Mouse (Mus musculus) heart, postnatal 0 days (tissue): ENCODE measurements around the gene Pnpla3. TPM values are rescaled to one million over a fixed set of nuclear protein-coding genes. Genes with fewer than 3 reads are reported as not detected.

Experiments
- ATAC-seq: fragments of 200-750 bp; cut with Nextera tagmentation; 2 replicates; pipeline ENCODE4 v1.8.0; 2017; ENCODE audit warnings: low read depth, moderate number of reproducible peaks, moderate library complexity; ENCODE audit not compliant: insufficient read depth
- DNase-seq: peaks from one replicate; pipeline ENCODE4 v3.0.0-alpha.2; 2016; ENCODE audit warnings: low spot score
- H3K27ac ChIP-seq: fragments of 300-500 bp; sonication (generic); 2 replicates; pipeline ENCODE4 v1.5.1; 2014; ENCODE audit warnings: low read depth, mild to moderate bottlenecking
- H3K27me3 ChIP-seq: fragments of 300-500 bp; sonication (generic); 2 replicates; pipeline ENCODE4 v1.6.1; 2014; ENCODE audit warnings: low read length, mixed read lengths; ENCODE audit not compliant: control insufficient read depth, insufficient read depth
- H3K36me3 ChIP-seq: fragments of 300-500 bp; sonication (generic); replicated peaks from 2 replicates; pipeline ENCODE4 v1.6.1; 2014; ENCODE audit warnings: low read length, mixed read lengths; ENCODE audit not compliant: control insufficient read depth, insufficient read depth
- H3K4me1 ChIP-seq: fragments of 300-500 bp; sonication (generic); 2 replicates; pipeline ENCODE4 v1.6.1; 2014; ENCODE audit warnings: antibody characterized with exemption; ENCODE audit not compliant: control insufficient read depth, insufficient read depth
- H3K4me2 ChIP-seq: fragments of 300-500 bp; sonication (generic); 2 replicates; pipeline ENCODE4 v1.6.1; 2014; ENCODE audit warnings: low read depth, mild to moderate bottlenecking, low read length, moderate library complexity
- H3K4me3 ChIP-seq: fragments of 300-500 bp; sonication (generic); 2 replicates; pipeline ENCODE4 v1.5.1; 2014; ENCODE audit warnings: low read depth, low read length
- H3K9ac ChIP-seq: fragments of 300-500 bp; sonication (generic); replicated peaks from 2 replicates; pipeline ENCODE4 v1.6.1; 2014; ENCODE audit warnings: low read depth, low read length, mixed read lengths
- H3K9me3 ChIP-seq: fragments of 300-500 bp; sonication (generic); replicated peaks from 2 replicates; pipeline ENCODE4 v1.6.1; 2016; ENCODE audit warnings: low read length; ENCODE audit not compliant: control insufficient read depth
- CTCF ChIP-seq: IDR thresholded peaks from 2 replicates; pipeline ENCODE4 v1.5.1; 2016; ENCODE audit warnings: antibody characterized with exemption, control low read depth, low read depth
- EP300 ChIP-seq: IDR thresholded peaks from 2 replicates; pipeline ENCODE4 v1.6.1; 2016; ENCODE audit warnings: antibody characterized with exemption, low read depth
- WGBS: fragments of 180-500 bp; shearing (Covaris S2); extraction: QIAGEN DNeasy Blood & Tissue Kit; methylation state at CpG from one replicate; pipeline ENCODE4 v1.1.7; 2014; 5-methylcytosine and 5-hydroxymethylcytosine counted together
- polyA plus RNA-seq: library from polyadenylated mRNA; unstranded; fragments of >200 nt; fragmentation: Nextera tagmentation; extraction: Ambion mirVana; gene quantifications from 2 replicates; pipeline ENCODE4 v1.2.1, GENCODE M21; 2015
- total RNA-seq: library from RNA; depleted of rRNA; stranded (reverse); fragments of >200 nt; gene quantifications from 2 replicates; pipeline ENCODE4 v1.2.3, GENCODE M21; 2014; ENCODE audit warnings: low replicate concordance

Pnpla3 gene
- total and polyA plus RNA-seq, 2 experiments from 2014 or later, result 0.48 TPM; not detected in 1

DNA sequence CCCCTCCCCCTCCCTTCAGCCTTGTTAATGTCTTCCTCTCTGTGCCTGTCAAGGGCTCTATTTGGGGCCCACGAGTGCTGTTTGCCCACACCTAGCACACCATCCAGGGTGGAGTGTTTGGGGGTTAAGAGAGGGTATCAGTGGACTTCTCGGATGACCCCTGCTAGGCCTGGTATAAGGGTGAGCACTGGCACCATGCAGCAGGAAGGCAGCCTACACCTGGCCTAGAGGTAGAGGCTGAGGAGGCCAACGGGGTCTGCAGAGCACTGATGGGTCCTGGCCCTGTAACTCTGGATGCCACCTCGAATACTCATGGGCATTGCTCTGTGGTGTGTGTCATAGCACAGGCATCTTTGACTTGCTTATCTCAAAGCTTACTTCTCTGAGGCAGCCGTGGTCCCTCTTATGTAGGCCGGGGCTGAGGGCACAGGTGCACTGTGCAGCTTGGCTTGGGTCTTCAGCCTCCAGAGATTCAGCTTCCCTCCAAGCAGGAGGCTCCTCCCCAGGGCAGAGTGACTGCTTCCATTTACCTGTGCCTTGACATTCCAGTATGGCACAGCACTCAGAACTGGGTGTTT lies 45.6 kb downstream of the Pnpla3 start:
- H3K27ac ChIP-seq, result peak overlapping the region; percentile 26; the same call in 1 of the 2 replicates
- DNase-seq, result no peak
- peaks cover 53% of the 10 kb centered on the region for H3K36me3 ChIP-seq
- H3K4me2 ChIP-seq, result no peak overlapping the region
- H3K9ac ChIP-seq, result no peak overlapping the region
- peaks cover 18% of the 10 kb centered on the region for H3K4me1 ChIP-seq
- H3K27me3 ChIP-seq, result no peaks in the 10 kb centered on the region
- TF ChIP-seq CTCF, result no peak
- no peak for TF ChIP-seq EP300
- no peaks in the 10 kb centered on the region for H3K9me3 ChIP-seq
- H3K4me3 ChIP-seq, result no peak overlapping the region
- WGBS, result 54% methylated on average over 6 of the region's 6 CpGs
- ATAC-seq, result no peak

GRCm38 (mm10) chr15:84214476-84214875 lies 46.8 kb downstream of the Pnpla3 start:
- Histone ChIP-seq H3K4me2 (no peak overlapping the region), H3K9ac (no peak overlapping the region), H3K27ac (no peak overlapping the region), H3K4me1 (peaks cover 20% of the 10 kb centered on the region), H3K9me3 (no peaks in the 10 kb centered on the region), H3K36me3 (peaks cover 41% of the 10 kb centered on the region), H3K4me3 (no peak overlapping the region), H3K27me3 (no peaks in the 10 kb centered on the region)
- DNase-seq (no peak), ATAC-seq (no peak)
- WGBS, result 76% methylated on average over 7 of the region's 7 CpGs
- no peak for TF ChIP-seq CTCF
- no peak for TF ChIP-seq EP300

- Histone ChIP-seq H3K4me3 (no peak overlapping the region), H3K4me1 (peaks cover 20% of the 10 kb centered on the region), H3K4me2 (no peak overlapping the region), H3K27me3 (no peaks in the 10 kb centered on the region), H3K36me3 (peaks cover 33% of the 10 kb centered on the region), H3K9me3 (no peaks in the 10 kb centered on the region), H3K27ac (no peak overlapping the region), H3K9ac (no peak overlapping the region)
- no peak for DNase-seq
- no peak for ATAC-seq
- 61% methylated on average over 2 of the region's 2 CpGs for WGBS
- no peak for TF ChIP-seq CTCF
- no peak for TF ChIP-seq EP300
These were observed 47.6 kb downstream of the Pnpla3 start for GRCm38 (mm10) chr15:84215273-84215672.

GRCm38 (mm10) chr15:84216026-84216425 lies 48.4 kb downstream of the Pnpla3 start:
- Histone ChIP-seq H3K36me3 (peaks cover 25% of the 10 kb centered on the region), H3K27ac (no peak overlapping the region), H3K27me3 (no peaks in the 10 kb centered on the region), H3K4me2 (no peak overlapping the region), H3K4me3 (no peak overlapping the region), H3K4me1 (peaks cover 20% of the 10 kb centered on the region), H3K9me3 (no peaks in the 10 kb centered on the region), H3K9ac (no peak overlapping the region)
- ATAC-seq (no peak), DNase-seq (no peak)
- no peak for TF ChIP-seq EP300
- TF ChIP-seq CTCF, result no peak

GRCm38 (mm10) chr15:84216461-84217084 lies 48.9 kb downstream of the Pnpla3 start:
- DNase-seq (no peak), ATAC-seq (no peak)
- TF ChIP-seq CTCF, result no peak
- TF ChIP-seq EP300, result no peak
- Histone ChIP-seq H3K27me3 (no peaks in the 10 kb centered on the region), H3K36me3 (peaks cover 20% of the 10 kb centered on the region), H3K27ac (no peak overlapping the region), H3K9me3 (no peaks in the 10 kb centered on the region), H3K4me1 (peaks cover 20% of the 10 kb centered on the region), H3K9ac (no peak overlapping the region), H3K4me3 (no peak overlapping the region), H3K4me2 (no peak overlapping the region)
- 50% methylated on average over 7 of the region's 7 CpGs for WGBS
